Mouse (Mus musculus) small intestine, adult 2 months (tissue): Measurements from ENCODE around the gene Alms1.
"Not testable (repeated sequence)": the region's sequence is repeated elsewhere in the genome, so short reads cannot be mapped to it uniquely, and the experiment has no call there.

Experiments
- CTCF ChIP-seq: fragments of 200-500 bp; IDR thresholded peaks from 2 replicates; pipeline ENCODE4 v1.5.1; 2012; ENCODE audit warnings: low read depth, mild to moderate bottlenecking, control low read depth, inconsistent platforms, low read length, moderate library complexity, mixed read lengths; ENCODE audit not compliant: insufficient replicate concordance, insufficient read length; ENCODE audit errors: extremely low read depth
- POLR2A ChIP-seq: fragments of 200-500 bp; IDR thresholded peaks from 2 replicates; pipeline ENCODE4 v1.6.1; 2012; ENCODE audit warnings: low read depth, mild to moderate bottlenecking, control low read depth, inconsistent platforms, low read length, moderate library complexity

DNA sequence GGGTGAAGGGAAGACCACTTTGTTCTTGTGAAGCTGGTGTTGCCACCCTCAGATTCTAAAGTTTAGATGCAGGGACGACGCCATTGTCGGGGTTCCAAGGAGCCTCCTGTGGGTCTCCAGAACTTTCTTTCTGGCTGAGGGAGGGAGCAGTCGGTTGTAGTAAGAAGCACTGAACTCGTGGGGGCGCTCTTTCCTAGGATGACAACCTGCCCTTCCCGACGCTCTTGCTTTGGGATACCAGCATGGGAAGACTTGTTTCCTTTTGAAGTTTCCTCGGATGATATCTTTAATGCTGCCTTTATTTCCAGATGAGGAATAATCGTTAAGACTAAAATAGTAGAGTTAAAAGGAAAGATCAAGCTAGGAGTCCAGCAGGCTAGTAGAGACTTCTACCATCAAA lies 125.8 kb downstream of the Alms1 start, which contains the start of gene Nat8f7:
- TF ChIP-seq POLR2A, CTCF: not testable (repeated sequence)
